Mouse (Mus musculus) embryonic facial prominence, embryonic 13.5 days (tissue): ENCODE measurements around the gene Prss54. TPM values are rescaled to one million over a fixed set of nuclear protein-coding genes. Genes with fewer than 3 reads are reported as not detected.

Source experiments
- ATAC-seq: fragments of 200-750 bp; cut with Nextera tagmentation; 2 replicates; pipeline ENCODE4 v1.8.0; 2017; ENCODE audit warnings: low read depth; ENCODE audit not compliant: insufficient number of reproducible peaks, insufficient read depth, low FRiP score, low TSS enrichment
- H3K27ac ChIP-seq: fragments of 300-500 bp; sonication (generic); 2 replicates; pipeline ENCODE4 v1.5.1; 2015; ENCODE audit warnings: moderate library complexity, mild to moderate bottlenecking, inconsistent platforms
- H3K27me3 ChIP-seq: fragments of 300-500 bp; sonication (generic); 2 replicates; pipeline ENCODE4 v1.6.1; 2015; ENCODE audit warnings: mild to moderate bottlenecking, inconsistent platforms
- H3K36me3 ChIP-seq: fragments of 300-500 bp; sonication (generic); 2 replicates; pipeline ENCODE4 v1.6.1; 2015; ENCODE audit warnings: mild to moderate bottlenecking, inconsistent platforms
- H3K4me1 ChIP-seq: fragments of 300-500 bp; sonication (generic); 2 replicates; pipeline ENCODE4 v1.6.1; 2015; ENCODE audit warnings: inconsistent platforms
- H3K4me2 ChIP-seq: fragments of 300-500 bp; sonication (generic); 2 replicates; pipeline ENCODE4 v1.6.1; 2015; ENCODE audit warnings: moderate library complexity, mild to moderate bottlenecking, inconsistent platforms
- H3K4me3 ChIP-seq: fragments of 300-500 bp; sonication (generic); 2 replicates; pipeline ENCODE4 v1.5.1; 2015; ENCODE audit warnings: mild to moderate bottlenecking, inconsistent platforms
- H3K9ac ChIP-seq: fragments of 300-500 bp; sonication (generic); 2 replicates; pipeline ENCODE4 v1.6.1; 2015; ENCODE audit warnings: mild to moderate bottlenecking, inconsistent platforms
- H3K9me3 ChIP-seq: fragments of 300-500 bp; sonication (generic); 2 replicates; pipeline ENCODE4 v1.6.1; 2016; ENCODE audit warnings: inconsistent platforms
- WGBS: fragments of 180-500 bp; shearing (Covaris S2); methylation state at CpG from one replicate; pipeline ENCODE4 v1.1.7; 2015; ENCODE audit warnings: mixed read lengths; 5-methylcytosine and 5-hydroxymethylcytosine counted together
- polyA plus RNA-seq: library from polyadenylated mRNA; unstranded; fragments of >200 nt; fragmentation: Nextera tagmentation; extraction: Ambion mirVana; gene quantifications from 2 replicates; pipeline ENCODE4 v1.2.1, GENCODE M21; 2015

Gene Prss54
- polyA plus RNA-seq, 1 experiment from 2014 or later: not detected

DNA sequence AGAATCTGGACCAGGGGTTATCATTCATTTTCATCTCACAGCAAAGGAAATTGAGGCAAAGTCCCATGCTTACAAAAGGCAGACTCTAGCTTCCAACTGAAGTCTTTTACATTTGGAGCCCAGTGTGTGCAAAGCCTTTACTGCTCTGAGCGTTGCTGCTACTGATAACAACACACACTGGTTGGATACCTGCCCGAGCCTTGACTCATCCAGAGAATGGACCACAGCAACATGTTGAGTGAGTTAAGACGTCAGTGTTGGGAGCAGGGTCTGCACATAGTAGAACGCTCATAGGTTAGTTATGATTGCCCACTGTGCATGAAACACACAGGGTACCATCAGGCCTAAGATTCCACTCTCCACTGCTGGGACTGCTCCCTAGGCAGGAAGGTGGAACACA lies 52.1 kb downstream of the Prss54 start:
- H3K27me3 ChIP-seq: 0 out of 2 replicates have a peak, but pooled peaks cover 3% of the 10 kb centered on the region
- H3K27ac ChIP-seq: no peak overlapping the region
- no peaks in the 10 kb centered on the region for H3K4me1 ChIP-seq
- ATAC-seq: no peak
- no peaks in the 10 kb centered on the region for H3K9me3 ChIP-seq
- H3K4me2 ChIP-seq: no peak overlapping the region
- H3K9ac ChIP-seq: no peak overlapping the region
- 93% methylated on average over 4 of the region's 4 CpGs for WGBS
- H3K4me3 ChIP-seq: no peak overlapping the region
- no peaks in the 10 kb centered on the region for H3K36me3 ChIP-seq

DNA sequence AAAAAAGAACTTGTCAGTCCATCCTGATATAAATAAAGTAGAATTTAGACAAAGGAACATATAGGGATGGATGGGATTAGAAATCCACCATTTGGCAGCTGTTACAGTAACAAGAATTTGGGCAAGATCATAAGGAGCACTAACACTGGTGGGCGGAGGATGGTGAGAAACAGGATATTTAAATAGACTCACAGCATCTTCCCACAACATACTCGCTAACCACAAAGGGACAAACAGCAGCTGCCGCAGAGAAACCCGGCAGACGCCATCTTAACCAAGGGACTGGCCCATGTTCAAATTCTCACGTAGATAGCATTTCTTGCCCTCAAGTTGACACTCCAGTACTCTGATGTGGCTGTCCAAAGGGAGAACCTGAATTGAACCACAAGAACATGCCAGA lies 59.2 kb downstream of the Prss54 start:
- Histone ChIP-seq H3K4me1 (no peaks in the 10 kb centered on the region), H3K9me3 (no peaks in the 10 kb centered on the region), H3K9ac (no peak overlapping the region), H3K36me3 (no peaks in the 10 kb centered on the region), H3K27me3 (no peaks in the 10 kb centered on the region), H3K4me3 (no peak overlapping the region), H3K27ac (no peak overlapping the region), H3K4me2 (no peak overlapping the region)
- WGBS: 83% methylated on average over 6 of the region's 6 CpGs
- ATAC-seq: no peak

DNA sequence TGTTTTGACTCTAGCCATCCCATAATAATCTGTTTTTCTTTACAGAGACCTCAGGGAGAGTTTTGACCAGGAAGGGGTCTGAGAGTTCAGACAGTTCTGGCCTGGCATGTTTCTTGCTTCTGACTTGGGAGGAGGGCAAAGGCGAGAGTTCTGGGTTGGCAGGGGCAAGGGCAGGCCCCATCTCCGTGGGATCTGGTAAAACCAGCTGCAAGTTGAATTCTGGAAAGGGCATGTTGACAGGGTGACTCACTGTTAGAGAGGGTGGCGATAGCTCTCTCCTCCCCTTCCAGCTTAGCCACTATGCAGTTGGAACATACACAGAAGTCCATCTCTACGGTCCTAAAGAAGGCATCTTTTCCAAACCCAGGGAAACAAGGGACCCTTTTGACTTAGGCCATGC lies 62.9 kb downstream of the Prss54 start:
- Histone ChIP-seq H3K27ac (no peak overlapping the region), H3K4me3 (no peak overlapping the region)
- WGBS: 69% methylated on average over 4 of the region's 4 CpGs

DNA sequence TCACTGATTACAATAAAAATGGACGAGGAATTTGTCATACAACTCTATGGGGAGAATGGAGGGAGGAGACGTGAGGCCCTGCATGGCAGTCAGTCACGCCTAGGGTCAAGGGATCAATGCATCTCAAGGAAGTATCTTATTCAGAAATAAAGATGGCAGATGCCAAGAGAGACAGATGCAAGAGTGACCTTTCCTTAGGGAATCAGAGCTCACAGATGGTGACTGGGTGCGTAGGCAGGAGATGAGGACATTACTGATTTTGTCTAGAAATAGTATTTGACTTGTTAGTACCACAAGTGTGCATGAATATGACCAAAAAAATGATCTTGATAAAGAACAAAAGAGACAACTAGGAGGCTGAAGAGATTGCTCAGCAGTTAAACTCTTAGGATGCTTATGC lies 63.9 kb downstream of the Prss54 start:
- ATAC-seq: no peak
- no peaks in the 10 kb centered on the region for H3K36me3 ChIP-seq
- H3K27ac ChIP-seq: no peak overlapping the region
- no peaks in the 10 kb centered on the region for H3K27me3 ChIP-seq
- 78% methylated on average over 4 of the region's 4 CpGs for WGBS
- H3K9ac ChIP-seq: no peak overlapping the region
- H3K4me3 ChIP-seq: no peak overlapping the region
- H3K4me1 ChIP-seq: no peaks in the 10 kb centered on the region
- no peak overlapping the region for H3K4me2 ChIP-seq
- H3K9me3 ChIP-seq: no peaks in the 10 kb centered on the region

More for the DNA sequence above, 62.9 kb downstream of the Prss54 start:
- ATAC-seq: no peak
- Histone ChIP-seq H3K4me1 (no peaks in the 10 kb centered on the region), H3K9ac (no peak overlapping the region), H3K36me3 (no peaks in the 10 kb centered on the region), H3K4me2 (no peak overlapping the region), H3K27me3 (no peaks in the 10 kb centered on the region), H3K9me3 (no peaks in the 10 kb centered on the region)

Other genes starting within 250 kb of the Prss54 start
- gene Zfp319, start 244.4 kb downstream of the Prss54 start, polyA plus RNA-seq: 9.7 and 10.9 TPM in 2 replicates
- 44.2 and 45.2 TPM in 2 replicates for gene Usb1, start 244.1 kb downstream of the Prss54 start, polyA plus RNA-seq
- 8.4 and 8.5 TPM in 2 replicates for gene Mmp15, start 224.1 kb downstream of the Prss54 start, polyA plus RNA-seq
- 156 and 166 TPM in 2 replicates for gene Cfap20, start 141.5 kb downstream of the Prss54 start, polyA plus RNA-seq
- gene Csnk2a2, start 86.3 kb downstream of the Prss54 start, polyA plus RNA-seq: 13.5 and 14.6 TPM in 2 replicates
- 0.21 and 0.74 TPM in 2 replicates for gene Ccdc113, start 42.3 kb downstream of the Prss54 start, polyA plus RNA-seq
- gene Gins3, start 57.1 kb upstream of the Prss54 start, polyA plus RNA-seq: 24.8 and 29.9 TPM in 2 replicates
- 16.2 and 18.0 TPM in 2 replicates for gene Ndrg4, start 100.6 kb upstream of the Prss54 start, polyA plus RNA-seq
- gene Setd6, start 139.5 kb upstream of the Prss54 start, polyA plus RNA-seq: 20.3 and 21.0 TPM in 2 replicates
- 62.7 and 71.6 TPM in 2 replicates for gene Cnot1, start 231.1 kb upstream of the Prss54 start, polyA plus RNA-seq
- gene Sap18b, start 249.0 kb upstream of the Prss54 start, polyA plus RNA-seq: 351 and 378 TPM in 2 replicates